Mouse (Mus musculus) kidney, adult 2 months (tissue): ENCODE measurements around the gene Tanc1.

Experiments used
- CTCF ChIP-seq: fragments of 200-500 bp; conservative IDR thresholded peaks from 2 replicates; pipeline ENCODE4 v1.5.1; 2011; ENCODE audit warnings: low read depth, mild to moderate bottlenecking, control low read depth, low read length, moderate library complexity, mixed read lengths; ENCODE audit not compliant: insufficient read depth, insufficient read length
- POLR2A ChIP-seq: fragments of 200-500 bp; IDR thresholded peaks from one replicate; pipeline ENCODE4 v1.6.1; 2011; ENCODE audit warnings: low read depth, low read length, control low read depth

GRCm38 (mm10) chr2:59601452-59601851 is 10.4 kb upstream of the Tanc1 start:
- no peak for TF ChIP-seq CTCF
- TF ChIP-seq POLR2A, result no peak
